Mouse (Mus musculus) frontal cortex, adult 2 months (tissue): ENCODE data around the gene Hist1h4i. TPM values are rescaled to one million over a fixed set of nuclear protein-coding genes. Genes with fewer than 3 reads are reported as not detected.
"Not testable (repeated sequence)": the region's sequence is repeated elsewhere in the genome, so short reads cannot be mapped to it uniquely, and the experiment has no call there.

ENCODE experiments used
- DNase-seq, 2 experiments: peaks; one replicate each; pipeline ENCODE4 v3.0.0; 2022; ENCODE audit warnings: low spot score in 1 of 2; ENCODE audit errors: extremely low spot score in 1 of 2
- polyA plus RNA-seq: library from polyadenylated mRNA; depleted of rRNA; stranded (reverse); fragments of >200 nt; gene quantifications from 2 replicates; pipeline ENCODE4 v1.2.3, GENCODE M21; 2012; rRNA removed

Hist1h4i gene
- polyA plus RNA-seq = 12.2 and 13.3 TPM in 2 replicates

DNA sequence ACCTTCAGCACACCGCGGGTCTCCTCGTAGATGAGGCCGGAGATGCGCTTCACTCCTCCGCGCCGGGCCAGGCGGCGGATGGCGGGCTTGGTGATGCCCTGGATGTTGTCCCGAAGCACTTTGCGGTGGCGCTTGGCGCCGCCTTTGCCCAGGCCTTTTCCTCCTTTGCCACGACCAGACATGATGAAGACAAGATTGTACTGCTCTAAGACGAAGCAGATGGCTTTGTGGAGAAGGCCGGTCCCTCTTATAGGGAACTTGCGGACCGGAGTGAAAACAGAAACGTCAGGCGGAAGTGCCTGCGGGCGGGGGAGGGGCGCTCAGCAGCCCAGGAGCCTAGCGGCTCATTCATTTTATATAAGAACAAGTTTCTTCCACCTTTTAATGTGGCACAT lies at the start of gene Hist1h4i:
Gene Hist1h4i, minus strand, starts transcription at position 221 of the 395 bp plus-strand sequence.
- DNase-seq = peak; percentile 95 to 99

- DNase-seq = not testable (repeated sequence)
Observed at GRCm38 (mm10) chr13:22084140-22084539, 43.0 kb upstream of the Hist1h4i start, which contains the start of gene Vmn1r188. Gene Vmn1r188, plus strand, starts transcription at chr13:22084440.

- no peak for DNase-seq
Observed at GRCm38 (mm10) chr13:22063468-22063867, 22.3 kb upstream of the Hist1h4i start.

GRCm38 (mm10) chr13:22061422-22061821 lies 20.3 kb upstream of the Hist1h4i start:
- no peak for DNase-seq

DNA sequence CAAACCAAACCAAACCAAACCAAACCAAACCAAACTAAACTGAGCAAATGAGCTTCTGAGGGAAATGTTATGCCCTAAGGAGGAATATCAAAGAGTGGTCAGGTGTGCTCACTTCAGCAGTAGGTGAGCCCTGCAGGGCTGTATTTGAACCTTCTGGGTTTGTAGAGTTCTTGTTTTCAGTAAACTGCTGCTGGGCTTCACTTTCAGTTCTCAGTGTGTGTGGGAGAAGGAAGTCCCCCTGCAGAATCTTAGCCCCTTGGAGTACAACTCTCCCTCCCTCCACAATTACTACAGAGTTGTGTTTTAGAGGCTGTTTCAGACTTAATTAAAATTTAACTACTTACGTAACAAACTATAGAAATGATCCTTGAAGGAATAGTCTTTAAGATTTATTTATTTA lies 12.6 kb upstream of the Hist1h4i start:
- no peak for DNase-seq

- no peak for DNase-seq
Observed at GRCm38 (mm10) chr13:22051523-22051859, 10.3 kb upstream of the Hist1h4i start.

DNA sequence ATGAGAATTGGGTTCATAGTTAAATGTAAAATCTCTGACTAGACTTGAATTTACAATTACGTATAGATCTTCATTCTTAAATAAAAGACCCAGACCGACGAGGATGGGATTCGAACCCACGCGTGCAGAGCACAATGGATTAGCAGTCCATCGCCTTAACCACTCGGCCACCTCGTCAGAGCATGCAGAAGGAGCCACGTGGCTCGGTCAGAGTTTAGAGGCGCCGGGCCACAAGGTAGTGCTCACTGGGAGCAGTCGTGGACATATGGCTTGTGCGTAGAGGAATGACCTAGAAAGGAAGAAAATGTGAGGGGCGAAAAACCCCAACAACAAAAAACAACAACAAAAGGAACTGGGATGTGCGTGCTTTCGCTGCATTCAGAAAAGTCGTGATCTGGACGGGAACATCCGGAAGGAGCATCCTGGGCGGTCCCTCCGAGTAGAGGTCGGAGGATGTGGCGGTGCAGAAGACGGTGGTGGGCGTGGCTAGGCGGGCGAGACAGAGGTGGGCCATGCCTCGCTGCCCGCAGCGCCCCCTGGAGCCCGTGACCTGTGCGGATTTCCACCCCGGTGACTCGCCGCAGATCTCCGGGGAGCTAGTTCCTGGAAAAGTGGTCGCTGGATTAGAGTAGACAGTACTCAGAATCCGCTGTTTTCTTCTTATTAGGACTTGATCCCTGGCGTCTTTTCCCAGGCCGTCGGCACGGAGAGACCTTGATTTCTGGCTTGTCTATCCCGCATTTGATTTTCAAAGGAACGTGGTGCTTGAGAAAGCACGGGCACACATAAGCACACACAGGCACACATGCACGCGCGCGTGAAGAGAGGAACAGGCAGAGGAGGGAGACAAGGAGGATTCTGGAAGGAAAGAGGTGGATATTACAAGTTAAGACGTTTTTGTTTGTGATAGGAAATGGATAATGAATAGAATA lies 9.7 kb upstream of the Hist1h4i start:
- peak; percentile 70 to 93 for DNase-seq

- DNase-seq = peak in 1 of 2 experiments; percentile 40
Observed at GRCm38 (mm10) chr13:22049737-22050440, 8.7 kb upstream of the Hist1h4i start.

- no peak for DNase-seq
Observed at GRCm38 (mm10) chr13:22049041-22049440, 7.9 kb upstream of the Hist1h4i start.

DNA sequence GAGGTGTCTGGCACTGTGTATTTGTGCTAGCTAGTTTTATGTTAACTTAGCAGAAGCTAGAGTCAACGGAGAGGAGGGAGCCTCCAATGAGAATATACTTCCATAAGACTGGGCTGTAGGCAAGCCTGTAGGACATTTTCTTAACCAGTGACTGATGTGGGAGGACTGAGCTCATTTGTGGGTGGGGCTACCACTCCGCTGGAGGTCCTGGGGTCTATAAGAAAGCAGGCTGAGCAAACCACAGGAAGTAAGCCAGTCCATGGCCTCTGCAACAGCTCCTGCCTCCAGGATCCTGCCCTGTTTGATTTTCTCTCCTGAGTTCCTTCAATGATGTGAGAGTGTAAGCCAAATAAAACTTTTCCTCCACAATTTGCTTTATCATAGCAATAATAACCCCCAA lies 4.1 kb upstream of the Hist1h4i start:
- no peak for DNase-seq

GRCm38 (mm10) chr13:22044432-22045155 lies 3.4 kb upstream of the Hist1h4i start:
- no peak for DNase-seq

DNA sequence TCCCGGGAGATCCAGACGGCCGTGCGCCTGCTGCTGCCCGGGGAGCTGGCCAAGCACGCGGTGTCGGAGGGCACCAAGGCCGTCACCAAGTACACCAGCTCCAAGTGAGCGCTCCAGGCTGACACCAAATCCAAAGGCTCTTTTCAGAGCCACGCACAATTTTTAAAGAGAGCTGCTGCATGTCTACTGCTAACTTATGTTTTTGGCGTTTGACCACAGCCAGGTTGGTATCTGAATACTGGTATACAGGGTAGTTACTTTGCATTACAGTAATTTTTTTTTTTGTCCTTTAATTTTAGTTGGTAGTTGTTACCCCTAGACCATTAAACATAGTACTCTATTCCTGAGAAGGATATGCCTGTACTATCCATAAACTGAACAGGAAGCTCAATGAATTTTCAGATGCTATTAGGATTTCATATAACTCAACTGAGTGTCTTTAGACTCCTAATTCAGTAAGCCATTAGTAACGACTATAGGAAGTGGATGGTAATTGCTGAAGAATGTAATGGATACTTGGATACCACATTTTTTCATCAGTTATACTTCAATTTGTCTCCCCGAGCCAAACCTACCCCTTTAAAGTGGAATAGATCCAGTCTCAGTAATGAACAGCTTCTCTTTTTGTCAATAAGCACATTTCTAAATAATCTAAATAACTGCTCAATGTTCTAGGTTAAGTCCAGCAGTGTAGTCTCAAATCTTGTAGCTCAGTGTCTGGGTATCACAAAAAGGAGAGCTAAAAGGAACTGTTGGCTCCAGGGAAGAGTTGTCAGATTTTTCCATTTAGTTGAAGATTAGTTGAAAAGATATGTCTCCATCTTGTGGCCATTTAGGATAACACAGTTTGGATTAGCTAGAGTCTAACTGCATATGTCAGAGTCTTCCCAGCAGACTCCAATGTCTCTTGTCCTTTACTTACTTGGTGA lies 2.6 kb upstream of the Hist1h4i start:
- DNase-seq = peak in 1 of 2 experiments; percentile 80

- DNase-seq = peak; percentile 96 to 98
Observed at GRCm38 (mm10) chr13:22042568-22043502, 1.7 kb upstream of the Hist1h4i start, which contains the start of the genes Hist1h2ag and Hist1h2bj. Gene Hist1h2ag, minus strand, starts transcription at chr13:22042944. Gene Hist1h2bj, plus strand, starts transcription at chr13:22043214.

DNA sequence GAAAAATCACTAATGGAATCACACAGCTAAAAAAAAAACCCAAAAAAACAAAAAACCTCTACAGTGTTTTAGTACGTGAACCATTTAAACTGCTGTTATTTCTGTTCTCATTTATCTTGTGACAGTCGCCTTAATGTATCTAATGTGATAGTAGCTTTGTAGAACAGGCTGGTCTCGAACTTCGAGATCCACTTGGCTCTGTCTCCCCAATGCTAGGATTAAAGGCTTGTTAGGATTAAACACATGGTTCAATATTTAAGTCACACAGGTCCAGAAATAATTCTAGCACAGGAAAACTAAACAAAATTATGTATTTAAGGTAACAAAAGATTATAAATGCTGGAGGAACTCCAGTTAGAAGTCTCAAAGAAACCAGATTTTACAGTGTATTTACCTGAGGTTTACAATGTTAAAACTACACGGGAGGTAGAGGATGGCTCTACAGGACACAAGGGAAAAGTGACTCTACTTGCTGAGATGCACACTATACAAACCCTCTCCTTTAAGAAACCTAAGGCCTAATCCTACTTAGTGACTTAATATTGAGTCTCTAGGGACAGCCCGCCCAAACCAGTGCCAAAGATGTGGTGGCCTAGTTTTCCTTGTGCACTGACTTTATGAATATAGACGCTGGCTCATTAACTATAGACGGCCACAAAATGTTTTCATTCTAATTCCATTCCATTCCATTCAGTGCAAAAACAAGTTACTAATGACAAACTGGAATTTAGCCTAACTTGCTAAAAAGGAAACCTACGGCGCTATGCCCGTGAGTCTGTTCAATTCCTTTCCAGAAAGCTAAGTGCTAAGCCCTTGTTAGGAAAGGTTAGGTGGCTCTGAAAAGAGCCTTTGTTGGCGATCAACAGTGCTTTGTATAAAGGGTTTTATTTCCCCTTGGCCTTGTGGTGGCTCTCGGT lies 747 bp upstream of the Hist1h4i start:
- no peak for DNase-seq

DNA sequence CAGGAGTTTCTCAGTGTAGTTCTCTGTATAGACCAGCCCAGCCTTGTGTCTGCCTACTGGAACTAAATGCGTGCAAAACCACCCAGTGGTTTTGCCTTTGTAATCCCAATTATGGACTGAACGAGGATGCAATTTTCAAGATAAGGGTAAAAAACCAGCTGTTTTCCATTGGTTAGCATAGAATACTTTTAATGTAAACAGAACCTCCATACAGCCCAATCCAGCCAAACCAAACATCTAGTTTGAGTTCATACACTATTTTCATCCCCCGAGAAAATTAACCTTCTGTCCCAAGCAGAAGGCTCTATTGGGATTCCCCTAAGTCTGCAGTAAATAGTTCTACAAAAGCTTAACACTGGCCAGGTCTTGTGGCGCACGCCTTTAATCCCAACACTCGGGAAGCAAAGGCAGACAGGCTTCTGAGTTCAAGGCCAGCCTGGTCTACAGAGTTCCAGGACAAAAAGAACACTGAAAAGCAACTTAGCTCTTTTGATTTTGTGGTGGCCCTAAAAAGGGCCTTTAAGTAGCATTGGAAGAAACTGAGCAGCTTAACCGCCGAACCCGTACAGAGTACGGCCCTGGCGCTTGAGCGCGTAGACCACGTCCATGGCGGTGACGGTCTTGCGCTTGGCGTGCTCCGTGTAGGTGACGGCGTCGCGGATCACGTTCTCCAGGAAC lies 559 bp downstream of the Hist1h4i start:
- no peak for DNase-seq

DNA sequence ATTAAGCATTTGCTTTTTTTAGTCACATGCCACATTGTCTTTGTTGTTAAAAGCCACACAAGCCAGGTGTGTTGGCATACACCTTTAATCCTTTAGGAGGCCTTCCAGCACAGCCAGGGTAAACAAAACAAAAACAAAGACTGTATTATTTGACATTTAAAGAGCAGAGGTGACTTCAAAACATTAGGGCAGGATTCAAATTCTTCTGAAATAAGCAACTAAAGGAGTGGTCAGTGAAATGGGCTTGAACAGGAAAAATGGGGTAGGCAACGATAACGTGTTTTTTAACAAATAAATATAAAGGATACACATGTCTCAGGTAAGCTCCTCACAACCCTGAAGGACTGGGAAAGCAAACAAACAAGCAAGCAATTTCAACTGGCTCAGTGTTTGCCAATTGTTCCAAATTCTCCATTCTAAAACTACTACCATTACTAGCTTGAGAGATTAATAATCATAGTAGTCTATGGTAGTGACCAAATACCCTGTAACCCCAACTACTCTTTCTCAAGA lies 1.2 kb downstream of the Hist1h4i start:
- DNase-seq = no peak

GRCm38 (mm10) chr13:22039364-22039763 lies 1.8 kb downstream of the Hist1h4i start:
- no peak for DNase-seq
